Mouse (Mus musculus) left cerebral cortex, postnatal 14 days (tissue): ENCODE results near the gene Stab1. TPM values are rescaled to one million over a fixed set of nuclear protein-coding genes. Genes with fewer than 3 reads are reported as not detected.

Source experiments
- DNase-seq, 2 experiments: peaks; one replicate each; pipeline ENCODE4 v3.0.0; 2021 to 2022; ENCODE audit warnings: low spot score in 2 of 2, mixed read lengths in 1 of 2
- intact Hi-C: fragments of 180-260 bp; cut with DNase I; formaldehyde crosslinking; loops from one replicate; pipeline ENCODE4 v1.15.1; 2025
- total RNA-seq, 2 experiments: library from RNA; stranded (reverse); gene quantifications; 2 replicates each; pipeline ENCODE4 v1.2.3; 2021

Stab1 gene
- total RNA-seq, 2 experiments from 2014 or later: 26.8 to 31.4 TPM

GRCm38 (mm10) chr14:31136411-31137280, 31.8 kb downstream of the Stab1 start:
- intact Hi-C loops: no loop called here
- DNase-seq: no peak

GRCm38 (mm10) chr14:31135495-31136410, 32.7 kb downstream of the Stab1 start:
- no peak for DNase-seq
- intact Hi-C loops: no loop called here

GRCm38 (mm10) chr14:31134015-31135000, 34.1 kb downstream of the Stab1 start:
- peak in 1 of 2 experiments; percentile 28 for DNase-seq
- intact Hi-C loops: loop anchor here (5.0 kb wide), 1 partner anchor 63 kb away; no protein-coding TSS in a partner anchor

GRCm38 (mm10) chr14:31133023-31133665, 35.3 kb downstream of the Stab1 start:
- intact Hi-C loops: loop anchor here (5.0 kb wide), 1 partner anchor 64 kb away; no protein-coding TSS in a partner anchor
- DNase-seq: peak; percentile 20 to 33

GRCm38 (mm10) chr14:31132491-31132975, 35.9 kb downstream of the Stab1 start:
- no peak for DNase-seq
- intact Hi-C loops: loop anchor here (5.0 kb wide), 1 partner anchor 65 kb away; no protein-coding TSS in a partner anchor

GRCm38 (mm10) chr14:31132031-31132430, 36.4 kb downstream of the Stab1 start:
- intact Hi-C loops: loop anchor here (5.0 kb wide), 1 partner anchor 65 kb away; no protein-coding TSS in a partner anchor
- DNase-seq: no peak

- intact Hi-C loops: loop anchor here (5.0 kb wide), 1 partner anchor 66 kb away; no protein-coding TSS in a partner anchor
- no peak for DNase-seq
Measured at GRCm38 (mm10) chr14:31131272-31131821, 37.1 kb downstream of the Stab1 start.

GRCm38 (mm10) chr14:31130236-31131220, 37.9 kb downstream of the Stab1 start, which contains the start of gene Nt5dc2:
Gene Nt5dc2, plus strand, starts transcription at chr14:31131053.
- DNase-seq: peak; percentile 62 to 75
- intact Hi-C loops: loop anchor here (5.0 kb wide), 1 partner anchor 67 kb away; no protein-coding TSS in a partner anchor

- no peak for DNase-seq
- intact Hi-C loops: loop anchor here (5.0 kb wide), 1 partner anchor 68 kb away; no protein-coding TSS in a partner anchor
Measured at GRCm38 (mm10) chr14:31129326-31130235, 38.9 kb downstream of the Stab1 start.

- peak; percentile 98 to 99 for DNase-seq
- intact Hi-C loops: no loop called here
Measured at GRCm38 (mm10) chr14:31128826-31129219, 39.6 kb downstream of the Stab1 start, which contains the start of gene Smim4. Gene Smim4, minus strand, starts transcription at chr14:31128956.

- peak; percentile 43 to 45 for DNase-seq
- intact Hi-C loops: no loop called here
Measured at GRCm38 (mm10) chr14:31128101-31128825, 40.2 kb downstream of the Stab1 start.

- no peak for DNase-seq
- intact Hi-C loops: no loop called here
Measured at GRCm38 (mm10) chr14:31126826-31127225, 41.6 kb downstream of the Stab1 start.

- intact Hi-C loops: no loop called here
- no peak for DNase-seq
Measured at GRCm38 (mm10) chr14:31125106-31126075, 43.0 kb downstream of the Stab1 start.
